Mouse (Mus musculus): ENCODE results near the gene Apela. TPM values are rescaled to one million over a fixed set of nuclear protein-coding genes. Genes with fewer than 3 reads are reported as not detected.

Gene Apela
- total RNA-seq (2023): not detected

DNA sequence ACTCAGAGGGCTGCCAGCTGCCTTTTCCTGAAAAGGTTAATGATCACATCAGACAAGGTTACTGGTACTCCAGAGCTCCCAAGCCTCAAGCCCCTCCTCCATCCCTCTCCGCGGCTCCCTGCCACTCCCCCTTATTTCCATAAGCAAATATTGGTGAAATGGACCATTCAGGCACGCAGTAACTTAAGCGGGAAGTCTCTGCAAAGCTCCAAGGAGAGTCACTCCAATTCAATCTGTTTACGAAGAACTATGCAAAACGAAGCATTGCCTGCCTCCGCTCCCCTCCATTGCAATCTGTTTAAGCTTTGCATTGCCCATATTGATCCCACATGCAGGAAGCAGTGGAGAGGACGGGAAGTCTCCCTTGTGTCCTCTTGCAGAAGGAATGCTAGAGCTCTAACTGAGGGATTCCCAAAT, at the start of gene Apela:
Apela (minus strand) TSS at position 220 of the 417 bp plus-strand sequence.

DNA sequence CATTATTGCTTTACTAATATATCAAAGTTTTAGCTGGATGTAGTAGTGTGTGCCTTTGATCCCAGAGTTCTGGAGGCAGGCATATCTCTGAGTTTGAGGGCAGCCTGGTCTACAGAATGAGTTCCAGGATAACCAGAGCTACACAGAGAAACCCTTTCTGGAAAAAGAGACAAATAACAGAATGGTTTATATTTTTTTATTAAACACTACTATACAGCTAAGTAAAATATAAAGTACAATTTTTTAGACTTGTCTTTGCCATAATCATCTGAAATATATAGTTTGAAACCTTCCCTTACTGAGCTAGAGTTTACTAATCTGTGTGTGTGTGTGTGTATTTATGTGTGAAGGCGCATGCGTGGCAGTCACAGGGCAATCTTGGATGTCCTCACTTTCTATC, 37.6 kb upstream of the Apela start, which contains the start of gene Gm10663:
Gm10663 (plus strand) TSS at position 301 of the 400 bp plus-strand sequence.

DNA sequence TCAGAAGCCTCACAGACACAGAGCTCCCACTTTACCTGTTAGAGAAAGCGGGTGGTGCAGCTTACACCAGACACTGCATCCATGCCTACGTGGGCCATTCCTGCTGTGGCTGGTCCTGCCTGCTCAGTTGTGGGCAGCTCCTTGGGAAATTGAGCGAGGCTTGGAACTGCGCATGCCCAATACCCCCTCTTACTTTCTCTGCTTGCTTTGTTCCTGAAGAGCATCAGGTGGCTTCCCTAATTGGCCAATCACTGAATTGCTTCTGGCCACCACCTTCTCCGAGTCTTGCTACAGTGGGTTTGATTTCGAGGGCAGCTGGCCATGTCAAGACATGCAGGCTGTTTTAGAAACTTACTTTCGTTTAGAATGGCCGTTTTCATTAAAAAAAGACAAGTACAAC, 18.7 kb downstream of the Apela start, which contains the start of the genes Trim61 and Trim60:
Trim61 (minus strand) TSS at position 101 of the 400 bp plus-strand sequence.
Trim60 (minus strand) TSS at position 162 of the 400 bp plus-strand sequence.

DNA sequence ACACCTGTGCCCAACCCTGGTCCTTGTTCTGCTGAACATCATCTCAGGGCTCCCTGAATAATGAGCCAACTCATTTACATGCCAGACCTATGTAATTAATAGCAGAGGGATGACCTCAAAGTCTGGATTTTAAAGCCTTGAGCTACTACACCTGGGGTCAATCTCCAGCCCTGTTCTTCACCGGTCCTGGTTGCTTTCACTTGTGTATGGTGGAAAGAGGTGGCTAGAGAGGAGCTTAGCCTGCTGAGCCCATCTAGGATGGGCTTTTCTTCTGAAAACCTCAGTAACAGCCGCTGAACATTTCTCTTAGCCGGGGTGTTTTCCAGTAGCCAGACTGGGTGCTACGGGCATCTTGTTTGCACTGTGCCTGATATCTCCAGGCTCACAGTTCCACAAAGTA, 49.4 kb downstream of the Apela start, which contains the start of gene Trim75:
Trim75 (minus strand) TSS at position 101 of the 400 bp plus-strand sequence.

Other genes with a start within 250 kb of the Apela start
- 10 to 100 TPM; 38.7 to 61.9 TPM for gene Klhl2, start 187.3 kb downstream of the Apela start, total RNA-seq (2023)
- gene Tmem192, start 90.2 kb downstream of the Apela start, total RNA-seq (2023): 10 to 100 TPM; 23.4 to 26.8 TPM
- not detected for gene Trim75, start 49.5 kb downstream of the Apela start, total RNA-seq (2023)
- gene Trim61, start 18.8 kb downstream of the Apela start, total RNA-seq (2023): not detected
- gene Trim60, start 18.8 kb downstream of the Apela start, total RNA-seq (2023): not detected
- not detected for gene Gm10663, start 37.7 kb upstream of the Apela start, total RNA-seq (2023)
- gene BC030870, start 92.2 kb upstream of the Apela start, total RNA-seq (2023): not detected

Data from neutrophil, adult 83 days (primary cell).